In the genomic region with DNA sequence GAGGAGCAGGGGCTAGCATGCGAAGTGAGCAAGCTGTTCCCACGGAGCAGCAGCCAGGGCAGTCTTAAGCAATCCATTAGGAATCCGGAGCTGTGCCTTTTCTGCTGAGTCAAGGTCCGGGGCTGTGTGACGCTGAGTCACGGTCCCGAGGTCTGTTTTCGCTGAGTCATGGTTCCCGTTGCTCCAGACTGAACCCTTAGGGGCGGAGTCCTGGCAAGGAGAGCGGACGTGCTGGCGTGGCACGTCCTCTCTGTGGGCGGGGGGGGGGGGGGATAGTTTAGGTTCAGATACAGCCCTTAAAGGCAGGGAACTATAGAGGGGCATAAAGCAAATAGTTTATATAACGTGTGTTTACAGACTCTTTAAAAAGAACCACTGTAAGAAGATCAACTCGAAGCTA, we compare ENCODE assay signal across 7 mouse cellular contexts. TPM values are rescaled to one million over a fixed set of nuclear protein-coding genes. Genes with fewer than 3 reads are reported as not detected.
A peak's percentile ranks its signal among the peaks of the same experiment; 100 is the strongest.
DNase-seq lines count a peak whose midpoint lies in the region; ATAC-seq lines count a peak whose summit lies in the region.

No protein-coding gene starts in this region.

- 3% methylated on average over 16 of the region's 17 CpGs for WGBS in intestine, embryonic 16.5 days
- 8% methylated on average over 17 of the region's 17 CpGs for WGBS in midbrain, embryonic 11.5 days

- DNase-seq in adrenal gland, adult 2 months = peak; percentile 97
- DNase-seq in embryo, embryonic 9.5 days (ENCODE audit: extremely low spot score) = peak; percentile 94
- peak; percentile 77 to 94 for DNase-seq in gastrocnemius, postnatal 4 days (ENCODE audit: low spot score in 2 of 2)
- DNase-seq in left cerebral cortex, postnatal 36 days (ENCODE audit: low spot score in 2 of 2) = peak; percentile 79 to 81
- peak; percentile 97 for DNase-seq in midbrain, embryonic 11.5 days (ENCODE audit: low spot score, missing footprints)
- peak; percentile 98 for DNase-seq in skeletal muscle tissue, adult 2 months (ENCODE audit: low read depth, low spot score)

- H3K4me2 ChIP-seq in intestine, embryonic 16.5 days (ENCODE audit: low read depth, low read length) = peak overlapping the region; percentile 49
- H3K4me2 ChIP-seq in midbrain, embryonic 11.5 days = peak overlapping the region; percentile 36; the same call in 1 of the 2 replicates

- no peaks in the 10 kb centered on the region for H3K9me3 ChIP-seq in intestine, embryonic 16.5 days (ENCODE audit: control insufficient read depth, low read length)
- no peaks in the 10 kb centered on the region for H3K9me3 ChIP-seq in midbrain, embryonic 11.5 days (ENCODE audit: control insufficient read depth, low read length)

- H3K27me3 ChIP-seq in intestine, embryonic 16.5 days (replicated peaks; ENCODE audit: control insufficient read depth, insufficient read depth, low read length) = no peaks in the 10 kb centered on the region
- H3K27me3 ChIP-seq in midbrain, embryonic 11.5 days (ENCODE audit: control insufficient read depth, insufficient read depth, low read length) = no peaks in the 10 kb centered on the region

- H3K36me3 ChIP-seq in intestine, embryonic 16.5 days (ENCODE audit: control insufficient read depth, insufficient read depth, low read length) = no peaks in the 10 kb centered on the region
- H3K36me3 ChIP-seq in midbrain, embryonic 11.5 days (ENCODE audit: control insufficient read depth, insufficient read depth, low read length) = no peaks in the 10 kb centered on the region

- H3K4me1 ChIP-seq in intestine, embryonic 16.5 days (ENCODE audit: control insufficient read depth, insufficient read depth, low read length) = no peaks in the 10 kb centered on the region
- no peaks in the 10 kb centered on the region for H3K4me1 ChIP-seq in midbrain, embryonic 11.5 days (ENCODE audit: control insufficient read depth, insufficient read depth, low read length)

- intact Hi-C loops in left cerebral cortex, postnatal 36 days (cut with DNase I) = no loop called here

- peak; percentile 95 for ATAC-seq in intestine, embryonic 16.5 days
- ATAC-seq in midbrain, embryonic 11.5 days (ENCODE audit: low FRiP score) = peak; percentile 92

- H3K4me3 ChIP-seq in intestine, embryonic 16.5 days (ENCODE audit: low read length) = peak overlapping the region; percentile 31; the same call in 1 of the 2 replicates
- H3K4me3 ChIP-seq in midbrain, embryonic 11.5 days (ENCODE audit: low read depth, low read length) = no peak overlapping the region

- no peak overlapping the region for H3K9ac ChIP-seq in intestine, embryonic 16.5 days (ENCODE audit: low read depth, low read length)
- H3K9ac ChIP-seq in midbrain, embryonic 11.5 days (ENCODE audit: low read length) = no peak overlapping the region

- no peak overlapping the region for H3K27ac ChIP-seq in intestine, embryonic 16.5 days (ENCODE audit: low read length)
- no peak overlapping the region for H3K27ac ChIP-seq in midbrain, embryonic 11.5 days (ENCODE audit: low read depth, low read length)

RNA-seq across cellular contexts. Expression of a gene that starts 9.6 kb away (rescaled TPM):
- 100 to 1,000 TPM in 1 of 2 experiments, 10 to 100 TPM in 1; 59.0 to 146 TPM for total RNA-seq in adrenal gland, adult 2 months (2021)
- 37.4 and 66.4 TPM in 2 replicates for polyA plus RNA-seq in adrenal gland, adult 2 months (2012; rRNA removed)
- total RNA-seq in gastrocnemius, postnatal 4 days (2021) = 10 to 100 TPM; 32.6 to 33.4 TPM
- polyA plus RNA-seq in intestine, embryonic 16.5 days (2015; fragmentation: Nextera tagmentation; extraction: Ambion mirVana) = 20.8 and 21.9 TPM in 2 replicates
- total RNA-seq in left cerebral cortex, postnatal 36 days (2021) = 1 to 10 TPM; 3.9 to 5.1 TPM
- 13.6 and 15.7 TPM in 2 replicates for polyA plus RNA-seq in midbrain, embryonic 11.5 days (2014; fragmentation: Nextera tagmentation; extraction: Ambion mirVana)

RNA-seq across cellular contexts. Expression of a gene that starts 25.5 kb away (rescaled TPM):
- 1 to 10 TPM; 8.2 to 9.8 TPM for total RNA-seq in adrenal gland, adult 2 months (2021)
- 6.7 and 7.3 TPM in 2 replicates for polyA plus RNA-seq in adrenal gland, adult 2 months (2012; rRNA removed)
- total RNA-seq in gastrocnemius, postnatal 4 days (2021) = 10 to 100 TPM; 35.5 to 36.3 TPM
- 99.5 and 120 TPM in 2 replicates for polyA plus RNA-seq in intestine, embryonic 16.5 days (2015; fragmentation: Nextera tagmentation; extraction: Ambion mirVana)
- 1 to 10 TPM; 7.4 to 7.6 TPM for total RNA-seq in left cerebral cortex, postnatal 36 days (2021)
- 175 and 195 TPM in 2 replicates for polyA plus RNA-seq in midbrain, embryonic 11.5 days (2014; fragmentation: Nextera tagmentation; extraction: Ambion mirVana)

RNA-seq across cellular contexts. Expression of a gene that starts 50.3 kb away (rescaled TPM):
- total RNA-seq in adrenal gland, adult 2 months (2021) = 10 to 100 TPM; 42.6 to 55.1 TPM
- 28.4 and 38.7 TPM in 2 replicates for polyA plus RNA-seq in adrenal gland, adult 2 months (2012; rRNA removed)
- 10 to 100 TPM; 61.9 to 63.4 TPM for total RNA-seq in gastrocnemius, postnatal 4 days (2021)
- polyA plus RNA-seq in intestine, embryonic 16.5 days (2015; fragmentation: Nextera tagmentation; extraction: Ambion mirVana) = 44.9 and 47.7 TPM in 2 replicates
- 10 to 100 TPM; 37.2 to 47.1 TPM for total RNA-seq in left cerebral cortex, postnatal 36 days (2021)
- polyA plus RNA-seq in midbrain, embryonic 11.5 days (2014; fragmentation: Nextera tagmentation; extraction: Ambion mirVana) = 23.8 and 24.2 TPM in 2 replicates

Comparison
In these comparisons a context has a peak if more than half of its experiments do, and no peak if none do; other contexts are left out.
1. RNA of a gene that starts 9.6 kb away (total RNA-seq): 59.0 to 146 TPM in adrenal gland, adult 2 months and 32.6 to 33.4 TPM in gastrocnemius, postnatal 4 days; 3.9 to 5.1 TPM in left cerebral cortex, postnatal 36 days; every median in the first group is over 4 times any median in the second.
2. Peak in every context shown above with its lines, with median percentiles within 50 percentile points of each other: DNase-seq.